Mouse (Mus musculus): ENCODE results near the gene Ap2s1. TPM values are rescaled to one million over a fixed set of nuclear protein-coding genes. Genes with fewer than 3 reads are reported as not detected.

Ap2s1 gene
- polyA plus RNA-seq, 1 experiment, result 561 TPM

DNA sequence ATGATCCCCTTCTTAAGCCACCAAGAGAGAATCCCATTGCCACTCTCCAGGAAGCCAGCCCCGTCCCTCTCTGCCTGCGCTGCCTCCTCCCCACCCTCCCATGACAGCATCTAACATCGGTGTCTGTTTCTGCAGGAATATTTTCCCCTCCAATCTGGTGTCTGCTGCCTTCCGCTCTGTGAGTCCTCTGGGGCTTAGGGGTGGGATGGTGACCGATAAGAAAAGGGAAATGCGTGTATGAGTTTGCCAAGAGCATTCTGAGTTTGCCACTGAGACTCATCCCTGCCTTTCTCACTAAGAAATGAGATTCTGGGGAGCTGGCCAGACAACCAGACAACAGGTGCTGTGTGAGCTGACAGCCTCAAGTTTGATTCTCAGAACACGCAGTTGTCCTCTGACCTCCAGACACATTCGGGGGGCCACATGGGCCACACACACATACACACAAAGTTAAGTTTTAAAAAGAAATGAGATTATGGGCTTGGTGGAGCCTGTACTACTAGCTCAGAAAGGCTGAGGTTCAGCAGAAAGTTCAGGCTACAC lies 47.4 kb downstream of the Ap2s1 start:
- Histone ChIP-seq H3K4me3 (ENCODE audit: insufficient read depth, low read length) (no peak overlapping the region), H3K4me1 (ENCODE audit: control insufficient read depth, insufficient read depth, low read length) (peaks cover 2% of the 10 kb centered on the region; the same call in 1 of the 2 replicates), H3K27ac (ENCODE audit: insufficient read depth, low read length) (no peak overlapping the region)
- no peak for TF ChIP-seq CTCF (IDR thresholded peaks at IDR 0.05; ENCODE audit: extremely low read depth, insufficient read depth, low read length)
- no peak for TF ChIP-seq POLR2A (IDR thresholded peaks at IDR 0.05; ENCODE audit: extremely low read depth, insufficient read depth, low read length)

DNA sequence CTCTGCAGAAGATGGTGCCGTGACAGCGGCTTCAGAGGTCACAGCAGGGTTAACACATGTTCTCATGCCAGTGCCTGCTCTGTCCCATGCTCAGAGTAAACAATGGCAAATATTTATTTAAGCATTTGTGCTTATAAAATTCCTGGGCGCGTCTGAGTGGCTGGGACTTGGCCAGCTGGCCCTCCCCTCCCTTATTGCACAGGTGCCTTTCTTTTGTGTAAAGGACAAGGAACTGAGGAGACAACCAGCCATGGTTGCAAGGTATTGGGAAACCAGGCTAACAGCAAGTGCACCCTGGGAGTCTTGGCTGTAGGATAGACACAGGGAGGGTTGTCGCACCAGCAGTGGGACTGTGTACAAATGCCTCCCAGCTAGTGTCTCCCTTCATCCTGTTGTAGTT lies 54.1 kb downstream of the Ap2s1 start:
- TF ChIP-seq POLR2A (IDR thresholded peaks at IDR 0.05; ENCODE audit: extremely low read depth, insufficient read depth, low read length) (no peak), CTCF (IDR thresholded peaks at IDR 0.05; ENCODE audit: extremely low read depth, insufficient read depth, low read length) (no peak)
- Histone ChIP-seq H3K4me3 (ENCODE audit: insufficient read depth, low read length) (no peak overlapping the region), H3K4me1 (ENCODE audit: control insufficient read depth, insufficient read depth, low read length) (no peaks in the 10 kb centered on the region), H3K27ac (ENCODE audit: insufficient read depth, low read length) (no peak overlapping the region)

DNA sequence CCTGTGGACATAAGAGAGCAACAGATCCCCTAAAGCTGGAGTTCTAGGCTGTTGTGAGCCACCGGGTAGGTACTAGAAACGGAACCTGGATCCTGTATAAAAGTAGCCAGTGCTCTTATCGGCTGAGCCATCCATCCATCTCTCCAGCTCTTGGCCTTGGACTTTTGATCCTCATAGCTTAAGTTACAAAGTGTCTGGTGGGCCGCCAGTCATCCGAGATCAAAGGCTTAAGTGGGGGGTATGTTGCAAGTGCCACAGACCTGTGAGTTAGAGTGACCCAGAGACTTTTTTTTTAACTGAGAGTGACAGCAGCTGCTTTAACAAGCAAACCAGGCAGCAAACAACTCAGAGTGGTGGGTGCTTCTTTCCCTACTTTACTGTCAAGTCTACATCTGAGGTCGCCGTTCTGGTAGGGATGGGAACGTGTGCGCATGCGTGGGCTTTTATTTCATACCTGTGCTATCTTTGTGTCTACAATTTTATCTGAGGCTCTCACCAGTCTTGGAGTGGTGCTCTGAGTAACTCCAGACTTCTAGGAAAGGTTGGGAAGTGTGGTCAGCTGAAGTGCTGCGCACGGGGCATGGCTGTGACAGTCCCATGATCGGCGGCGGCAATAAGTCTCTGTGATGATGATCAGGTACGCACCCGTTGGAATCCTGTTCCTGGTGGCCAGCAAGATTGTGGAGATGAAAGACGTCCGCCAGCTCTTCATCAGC lies 55.0 kb downstream of the Ap2s1 start:
- Histone ChIP-seq H3K4me1 (ENCODE audit: control insufficient read depth, insufficient read depth, low read length) (no peaks in the 10 kb centered on the region), H3K4me3 (ENCODE audit: insufficient read depth, low read length) (no peak overlapping the region), H3K27ac (ENCODE audit: insufficient read depth, low read length) (no peak overlapping the region)
- TF ChIP-seq CTCF (IDR thresholded peaks at IDR 0.05; ENCODE audit: extremely low read depth, insufficient read depth, low read length) (no peak), POLR2A (IDR thresholded peaks at IDR 0.05; ENCODE audit: extremely low read depth, insufficient read depth, low read length) (no peak)

DNA sequence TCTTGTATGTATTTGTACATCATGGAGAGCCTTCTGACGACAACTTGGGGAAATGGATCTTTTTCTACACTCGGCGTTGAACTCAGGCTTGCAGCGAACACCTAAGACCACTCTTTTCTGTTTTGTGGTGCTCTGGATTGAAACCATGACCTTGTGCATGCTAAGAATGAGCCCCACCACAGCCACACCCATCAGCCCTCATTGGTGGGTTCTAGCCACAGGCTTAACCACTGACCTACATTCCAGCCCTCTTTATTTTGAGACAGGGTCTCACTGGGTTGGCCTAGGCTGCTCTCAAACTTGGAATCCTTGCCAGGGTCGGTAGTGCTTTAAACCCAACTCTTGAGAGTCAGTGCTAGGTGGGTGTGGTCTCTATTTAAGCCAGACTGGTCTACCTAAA lies 56.7 kb downstream of the Ap2s1 start:
- TF ChIP-seq CTCF (IDR thresholded peaks at IDR 0.05; ENCODE audit: extremely low read depth, insufficient read depth, low read length) (no peak), POLR2A (IDR thresholded peaks at IDR 0.05; ENCODE audit: extremely low read depth, insufficient read depth, low read length) (no peak)
- Histone ChIP-seq H3K27ac (ENCODE audit: insufficient read depth, low read length) (no peak overlapping the region), H3K4me1 (ENCODE audit: control insufficient read depth, insufficient read depth, low read length) (no peaks in the 10 kb centered on the region), H3K4me3 (ENCODE audit: insufficient read depth, low read length) (no peak overlapping the region)

Other genes starting within 250 kb of the Ap2s1 start
- gene Arhgap35, start 123.4 kb upstream of the Ap2s1 start, polyA plus RNA-seq (2012; rRNA removed), result 56.9 and 58.3 TPM in 2 replicates
- gene Ceacam15, start 62.7 kb upstream of the Ap2s1 start, polyA plus RNA-seq (2012; rRNA removed), result 0.08 TPM in 1 of 2 replicates, not detected in the other
- 0.26 and 0.52 TPM in 2 replicates for gene Ceacam9, start 16.5 kb upstream of the Ap2s1 start, polyA plus RNA-seq (2012; rRNA removed)
- 5.7 and 6.1 TPM in 2 replicates for gene Slc1a5, start 42.9 kb downstream of the Ap2s1 start, polyA plus RNA-seq (2012; rRNA removed)
- gene Strn4, start 77.5 kb downstream of the Ap2s1 start, polyA plus RNA-seq (2012; rRNA removed), result 291 and 307 TPM in 2 replicates
- gene Fkrp, start 78.3 kb downstream of the Ap2s1 start, polyA plus RNA-seq (2012; rRNA removed), result 42.3 and 44.0 TPM in 2 replicates
- 6.5 and 6.8 TPM in 2 replicates for gene Prkd2, start 104.5 kb downstream of the Ap2s1 start, polyA plus RNA-seq (2012; rRNA removed)
- gene Dact3, start 136.9 kb downstream of the Ap2s1 start, polyA plus RNA-seq (2012; rRNA removed), result 169 and 184 TPM in 2 replicates
- gene Gng8, start 153.4 kb downstream of the Ap2s1 start, polyA plus RNA-seq (2012; rRNA removed), result 8.3 and 10.9 TPM in 2 replicates
- 0.08 and 0.17 TPM in 2 replicates for gene Ptgir, start 168.1 kb downstream of the Ap2s1 start, polyA plus RNA-seq (2012; rRNA removed)
- gene Calm3, start 185.7 kb downstream of the Ap2s1 start, polyA plus RNA-seq (2012; rRNA removed), result 1,956 and 2,049 TPM in 2 replicates
- 89.8 and 103 TPM in 2 replicates for gene Pnmal2, start 206.3 kb downstream of the Ap2s1 start, polyA plus RNA-seq (2012; rRNA removed)
- gene Pnmal1, start 221.3 kb downstream of the Ap2s1 start, polyA plus RNA-seq (2012; rRNA removed), result 60.2 and 64.8 TPM in 2 replicates
- gene Gm42372, start 244.7 kb downstream of the Ap2s1 start, polyA plus RNA-seq (2012; rRNA removed), result 38.9 and 42.5 TPM in 2 replicates

Data from cortical plate, adult 2 months (tissue).